Mouse (Mus musculus) gastrocnemius, adult 18-20 months (tissue): ENCODE results near the gene Pold1. TPM values are rescaled to one million over a fixed set of nuclear protein-coding genes. Genes with fewer than 3 reads are reported as not detected.

Source experiments
- DNase-seq: peaks from one replicate; pipeline ENCODE4 v3.0.0; 2021; ENCODE audit warnings: low spot score
- microRNA-seq: library from miRNA; unstranded; fragments of <30 nt; microRNA quantifications from one replicate; pipeline ENCODE4 v1.2.0, GENCODE M21; 2021
- total RNA-seq, 2 experiments: library from RNA; stranded (reverse); gene quantifications; 2 replicates each; pipeline ENCODE4 v1.2.3; 2021

The Pold1 gene
- total RNA-seq, 2 experiments from 2014 or later = 4.6 to 4.8 TPM

- no peak for DNase-seq
Observed at GRCm38 (mm10) chr7:44487936-44488335, 60.7 kb downstream of the Pold1 start.

- no peak for DNase-seq
Observed at GRCm38 (mm10) chr7:44486927-44487575, 61.6 kb downstream of the Pold1 start.

- no peak for DNase-seq
Observed at GRCm38 (mm10) chr7:44485572-44486195, 63.0 kb downstream of the Pold1 start.

GRCm38 (mm10) chr7:44484841-44485571 lies 63.6 kb downstream of the Pold1 start:
- peak; percentile 69 for DNase-seq

GRCm38 (mm10) chr7:44484109-44484508 lies 64.5 kb downstream of the Pold1 start:
- DNase-seq = no peak

GRCm38 (mm10) chr7:44482836-44483435 lies 65.7 kb downstream of the Pold1 start:
- no peak for DNase-seq

Small RNA genes lying within 50 kb of the gene (microRNA-seq; reads per million reads assigned to microRNA genes)
- not detected for gene Mir7053

Other genes with a start within 250 kb of the Pold1 start
- 1 to 10 TPM in 1 of 2 experiments, under 1 TPM in 1; 0.84 to 1.3 TPM for gene Clec11a, start 241.9 kb downstream of the Pold1 start, total RNA-seq
- gene Shank1, start 238.6 kb downstream of the Pold1 start, total RNA-seq = under 1 TPM; 0.25 to 0.36 TPM
- gene Syt3, start 164.7 kb downstream of the Pold1 start, total RNA-seq = 1 to 10 TPM; 3.4 to 4.8 TPM
- under 1 TPM in 1 of 2 experiments, not detected in 1; 0.25 TPM for gene 1700008O03Rik, start 163.0 kb downstream of the Pold1 start, total RNA-seq
- under 1 TPM in 1 of 2 experiments, not detected in 1; 0.12 TPM for gene Lrrc4b, start 119.8 kb downstream of the Pold1 start, total RNA-seq
- gene Aspdh, start 83.5 kb downstream of the Pold1 start, total RNA-seq = not detected
- gene Josd2, start 80.9 kb downstream of the Pold1 start, total RNA-seq = 10 to 100 TPM; 49.8 to 49.9 TPM
- gene Emc10, start 52.3 kb downstream of the Pold1 start, total RNA-seq = 10 to 100 TPM; 48.2 to 49.0 TPM
- gene Fam71e1, start 52.3 kb downstream of the Pold1 start, total RNA-seq = 1 to 10 TPM; 3.5 to 5.0 TPM
- gene Mybpc2, start 24.2 kb downstream of the Pold1 start, total RNA-seq = 1,000 to 10,000 TPM; 4,330 to 4,768 TPM
- under 1 TPM in 1 of 2 experiments, not detected in 1; 0.14 TPM for gene Spib, start 16.8 kb downstream of the Pold1 start, total RNA-seq
- gene Nr1h2, start 5.1 kb upstream of the Pold1 start, total RNA-seq = 10 to 100 TPM; 42.7 to 45.2 TPM
- under 1 TPM; 0.47 to 0.91 TPM for gene Napsa, start 23.5 kb upstream of the Pold1 start, total RNA-seq
- gene Kcnc3, start 41.8 kb upstream of the Pold1 start, total RNA-seq = 1 to 10 TPM; 3.7 to 5.1 TPM
- gene Myh14, start 122.0 kb upstream of the Pold1 start, total RNA-seq = 10 to 100 TPM; 43.2 to 45.2 TPM
- gene Izumo2, start 159.9 kb upstream of the Pold1 start, total RNA-seq = not detected
- gene Vrk3, start 199.6 kb upstream of the Pold1 start, total RNA-seq = 10 to 100 TPM; 19.5 to 19.8 TPM
- gene Zfp473, start 202.2 kb upstream of the Pold1 start, total RNA-seq = not detected